Mouse (Mus musculus): ENCODE measurements around the gene Aox2.

Aox2 gene

DNA sequence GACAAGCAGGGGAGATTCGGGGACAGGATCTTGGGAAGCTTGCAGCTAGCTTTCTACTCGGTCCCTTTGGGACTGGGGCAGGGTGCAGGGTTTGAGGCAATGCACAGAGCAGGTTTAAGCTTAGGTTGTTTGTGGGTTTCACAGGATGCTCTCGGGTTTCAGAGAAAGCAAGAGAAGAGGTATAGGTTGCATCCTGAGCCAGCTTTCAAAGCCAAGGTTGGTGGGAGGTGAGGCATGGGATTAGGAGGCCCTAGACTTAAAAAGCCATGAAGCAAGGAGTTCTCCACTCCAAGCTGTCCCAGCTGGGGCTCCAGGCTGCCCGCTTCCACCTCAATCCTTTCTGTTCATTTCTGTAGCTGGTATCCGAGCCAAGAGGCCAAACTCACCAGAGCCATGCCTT, at the start of gene Aox2:
Aox2 (plus strand) TSS at position 301 of the 400 bp plus-strand sequence.
- no peak for DNase-seq (ENCODE audit: low spot score)

- DNase-seq (ENCODE audit: low spot score), result no peak
Measured at GRCm38 (mm10) chr1:58228916-58229315, 49.2 kb upstream of the Aox2 start.

GRCm38 (mm10) chr1:58229774-58230173, 48.4 kb upstream of the Aox2 start:
- DNase-seq (ENCODE audit: low spot score), result no peak

GRCm38 (mm10) chr1:58230542-58230941, 47.6 kb upstream of the Aox2 start:
- no peak for DNase-seq (ENCODE audit: low spot score)

GRCm38 (mm10) chr1:58235405-58235804, 42.7 kb upstream of the Aox2 start:
- DNase-seq (ENCODE audit: low spot score), result no peak

- no peak for DNase-seq (ENCODE audit: low spot score)
Measured at GRCm38 (mm10) chr1:58237527-58238299, 40.4 kb upstream of the Aox2 start.

DNA sequence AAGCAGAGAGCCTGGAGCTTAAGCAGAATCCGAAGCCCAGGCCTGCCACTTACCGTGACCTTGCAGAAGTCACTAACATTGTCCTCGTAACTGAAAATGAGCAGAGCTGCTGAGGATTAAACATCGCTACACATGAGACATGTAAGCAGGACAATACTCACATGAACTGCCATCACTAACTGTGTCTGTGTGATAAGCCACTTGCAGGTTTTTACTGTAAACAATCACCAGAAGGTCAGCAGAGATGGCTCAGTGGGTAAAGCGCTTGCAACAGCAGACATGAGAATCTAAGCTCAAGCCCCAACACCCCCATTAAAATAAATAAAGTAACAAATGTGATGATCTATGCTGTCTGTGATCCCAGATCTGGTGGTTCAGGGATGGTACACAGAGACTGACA, 39.7 kb upstream of the Aox2 start:
- DNase-seq (ENCODE audit: low spot score), result no peak

GRCm38 (mm10) chr1:58238961-58239360, 39.2 kb upstream of the Aox2 start:
- DNase-seq (ENCODE audit: low spot score), result no peak

DNA sequence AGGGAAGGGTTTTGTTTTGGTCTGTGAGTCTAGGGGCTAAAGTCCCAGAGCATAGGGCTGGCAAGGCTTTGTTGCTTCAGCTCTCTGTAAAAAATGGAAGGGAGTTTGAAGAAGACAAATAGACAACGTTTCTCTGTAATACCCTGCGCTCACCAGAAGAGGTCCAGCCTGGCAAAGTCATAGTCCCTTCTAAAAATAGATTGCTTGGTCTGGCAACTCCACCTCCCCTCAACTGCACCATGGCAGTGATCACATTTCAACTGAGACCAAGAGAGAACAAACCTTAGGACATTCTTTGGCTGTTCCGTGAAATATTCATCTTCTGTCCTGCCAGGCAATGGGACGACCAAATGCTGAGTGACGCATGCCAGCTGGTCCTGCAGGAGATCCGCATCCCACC, 37.8 kb upstream of the Aox2 start:
- no peak for DNase-seq (ENCODE audit: low spot score)

GRCm38 (mm10) chr1:58244487-58244886, 33.6 kb upstream of the Aox2 start:
- DNase-seq (ENCODE audit: low spot score), result no peak

- DNase-seq (ENCODE audit: low spot score), result no peak
Measured at GRCm38 (mm10) chr1:58248518-58248917, 29.6 kb upstream of the Aox2 start.

- DNase-seq (ENCODE audit: low spot score), result no peak
Measured at GRCm38 (mm10) chr1:58253466-58253865, 24.7 kb upstream of the Aox2 start.

DNA sequence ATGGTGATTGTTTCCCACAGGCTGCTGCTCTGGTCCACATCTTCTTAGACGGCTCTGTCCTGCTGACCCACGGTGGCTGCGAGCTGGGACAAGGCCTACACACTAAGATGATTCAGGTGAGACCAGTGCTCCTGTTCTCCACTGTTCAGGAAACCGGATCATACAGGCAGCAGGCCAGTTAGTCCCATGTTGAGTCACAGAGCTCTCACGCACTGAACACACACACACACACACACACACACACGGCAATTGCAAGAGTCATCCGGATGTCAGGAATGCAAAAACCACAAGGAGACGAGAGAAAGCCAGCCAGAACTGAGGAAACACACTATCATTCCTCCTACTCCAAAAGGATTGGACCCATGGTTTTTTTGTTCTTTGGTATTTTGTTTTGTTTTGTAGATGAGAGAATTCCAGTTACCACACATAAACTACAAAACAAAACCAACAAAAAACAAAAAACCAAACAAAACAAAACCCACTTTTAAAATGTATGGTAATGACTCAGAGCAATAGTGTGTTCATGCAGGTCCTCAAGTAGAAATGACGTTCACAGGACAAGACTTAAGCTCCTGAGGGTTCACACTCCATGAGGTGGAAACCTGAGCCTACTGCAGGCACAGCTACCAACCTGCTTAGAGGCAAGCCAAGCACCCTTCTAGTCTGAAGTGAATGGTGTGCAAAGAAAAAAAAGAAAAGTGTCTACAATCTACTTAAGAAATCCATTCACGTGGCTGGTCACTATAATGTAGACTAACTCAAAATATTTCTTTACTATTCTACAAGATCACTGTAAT, 20.7 kb upstream of the Aox2 start:
- DNase-seq (ENCODE audit: low spot score), result no peak

DNA sequence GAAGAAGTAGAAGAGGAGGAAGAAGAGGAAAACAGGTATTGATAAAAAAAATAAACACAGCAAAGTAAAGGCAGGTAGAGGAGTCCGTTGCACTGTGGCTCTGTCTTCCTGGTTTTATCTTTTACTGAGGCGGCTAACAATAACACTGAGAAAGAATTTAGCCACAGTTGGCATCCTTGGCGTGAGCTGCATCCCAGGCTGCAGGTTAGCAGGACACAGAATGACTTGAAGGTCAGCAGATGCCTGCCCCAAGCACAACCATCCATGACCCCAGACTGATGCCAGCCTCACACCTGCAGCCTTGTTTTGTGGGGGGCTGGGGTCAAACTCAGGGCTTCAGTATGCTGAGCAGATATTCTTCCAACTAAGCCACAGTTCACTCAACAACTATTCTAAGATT, 17.8 kb upstream of the Aox2 start:
- DNase-seq (ENCODE audit: low spot score), result no peak

- no peak for DNase-seq (ENCODE audit: low spot score)
Measured at GRCm38 (mm10) chr1:58268231-58268630, 9.9 kb upstream of the Aox2 start.

GRCm38 (mm10) chr1:58270807-58271569, 7.1 kb upstream of the Aox2 start:
- DNase-seq (ENCODE audit: low spot score), result no peak

GRCm38 (mm10) chr1:58275879-58276278, 2.2 kb upstream of the Aox2 start:
- DNase-seq (ENCODE audit: low spot score), result no peak

- no peak for DNase-seq (ENCODE audit: low spot score)
Measured at GRCm38 (mm10) chr1:58278513-58278912, 387 bp downstream of the Aox2 start.

DNA sequence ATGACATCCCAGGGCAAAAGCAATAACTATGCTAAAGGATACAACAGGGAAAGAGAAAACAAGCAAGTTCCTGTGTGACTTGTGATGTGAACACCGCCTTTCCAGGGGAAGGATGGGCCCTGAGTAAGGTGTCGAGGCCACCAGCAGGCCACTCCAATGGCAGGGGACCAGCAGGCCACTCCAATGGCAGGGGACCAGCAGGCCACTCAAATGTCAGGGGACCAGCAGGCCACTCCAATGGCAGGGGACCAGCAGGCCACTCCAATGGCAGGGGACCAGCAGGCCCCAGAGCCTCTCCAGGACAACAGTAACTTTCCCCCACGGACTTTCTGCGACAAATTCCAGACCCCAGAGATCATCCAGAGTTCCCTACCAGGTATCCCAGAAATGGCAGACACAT, 2.3 kb downstream of the Aox2 start:
- DNase-seq (ENCODE audit: low spot score), result no peak

GRCm38 (mm10) chr1:58280939-58281624, 3.0 kb downstream of the Aox2 start:
- no peak for DNase-seq (ENCODE audit: low spot score)

- DNase-seq (ENCODE audit: low spot score), result no peak
Measured at GRCm38 (mm10) chr1:58281625-58281988, 3.5 kb downstream of the Aox2 start.

DNA sequence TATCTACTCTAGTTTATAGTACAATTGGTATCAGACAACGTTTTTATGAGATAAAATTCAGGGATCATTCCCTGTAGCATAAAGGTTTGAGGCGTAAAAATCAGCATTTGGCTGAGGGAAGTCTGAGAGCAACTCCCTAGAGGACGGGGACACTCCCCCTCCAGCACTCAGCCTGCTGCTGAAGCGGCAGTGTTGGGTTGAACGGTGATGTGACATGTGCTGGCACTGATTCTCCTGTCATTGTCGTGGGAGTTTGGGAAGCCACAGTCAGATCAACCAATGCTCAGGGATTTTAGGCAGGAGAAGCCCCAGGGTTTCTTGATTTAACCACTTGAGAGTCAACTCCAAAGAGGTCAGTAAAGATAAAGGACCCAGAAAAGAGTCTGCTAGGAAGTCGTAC, 6.4 kb downstream of the Aox2 start:
- no peak for DNase-seq (ENCODE audit: low spot score)

Data from ovary, adult 18-20 months (tissue).